Mouse (Mus musculus) thymus, adult 2 months (tissue): Measurements from ENCODE around the gene Slfn2.

Experiments
- CTCF ChIP-seq: fragments of 200-500 bp; IDR thresholded peaks from 2 replicates; pipeline ENCODE4 v1.5.1; 2012; ENCODE audit warnings: mild to moderate bottlenecking, control low read depth, low read length, moderate library complexity, borderline replicate concordance; ENCODE audit not compliant: control insufficient read depth, poor library complexity, insufficient read depth; ENCODE audit errors: extremely low read depth
- POLR2A ChIP-seq: fragments of 200-500 bp; IDR thresholded peaks from 2 replicates; pipeline ENCODE4 v1.6.1; 2012; ENCODE audit warnings: mild to moderate bottlenecking, low read length, control low read depth, moderate library complexity; ENCODE audit not compliant: control insufficient read depth, poor library complexity, insufficient read depth; ENCODE audit errors: extremely low read depth

- TF ChIP-seq CTCF: no peak
- peak; percentile 60; the same call in 1 of the 2 replicates for TF ChIP-seq POLR2A
Observed at GRCm38 (mm10) chr11:83077714-83078422, 13.0 kb downstream of the Slfn2 start.
